Mouse (Mus musculus) small intestine, adult 2 months (tissue): ENCODE results near the gene Cabp2. TPM values are rescaled to one million over a fixed set of nuclear protein-coding genes. Genes with fewer than 3 reads are reported as not detected.
A peak's percentile ranks its signal among the peaks of the same experiment; 100 is the strongest.

Experiments used
- H3K27ac ChIP-seq: fragments of 200-500 bp; 2 replicates; pipeline ENCODE4 v1.5.1; 2012; ENCODE audit warnings: low read depth, low read length, control low read depth, inconsistent platforms; ENCODE audit not compliant: insufficient read depth
- H3K27me3 ChIP-seq: fragments of 200-500 bp; 2 replicates; pipeline ENCODE4 v1.6.1; 2012; ENCODE audit warnings: mild to moderate bottlenecking, moderate library complexity, low read length, inconsistent platforms; ENCODE audit not compliant: control insufficient read depth, insufficient read depth
- H3K36me3 ChIP-seq: fragments of 200-500 bp; 2 replicates; pipeline ENCODE4 v1.6.1; 2012; ENCODE audit warnings: mild to moderate bottlenecking, low read length, control low read depth, inconsistent platforms; ENCODE audit not compliant: control insufficient read depth, insufficient read depth
- H3K4me1 ChIP-seq: fragments of 200-500 bp; 2 replicates; pipeline ENCODE4 v1.6.1; 2012; ENCODE audit warnings: low read length, inconsistent platforms, mixed read lengths; ENCODE audit not compliant: control insufficient read depth, insufficient read depth, insufficient read length
- H3K4me3 ChIP-seq: fragments of 200-500 bp; 2 replicates; pipeline ENCODE4 v1.5.1; 2012; ENCODE audit warnings: low read depth, mild to moderate bottlenecking, control low read depth, inconsistent platforms, low read length, moderate library complexity
- CTCF ChIP-seq: fragments of 200-500 bp; IDR thresholded peaks from 2 replicates; pipeline ENCODE4 v1.5.1; 2012; ENCODE audit warnings: low read depth, mild to moderate bottlenecking, control low read depth, inconsistent platforms, low read length, moderate library complexity, mixed read lengths; ENCODE audit not compliant: insufficient replicate concordance, insufficient read length; ENCODE audit errors: extremely low read depth
- POLR2A ChIP-seq: fragments of 200-500 bp; IDR thresholded peaks from 2 replicates; pipeline ENCODE4 v1.6.1; 2012; ENCODE audit warnings: low read depth, mild to moderate bottlenecking, control low read depth, inconsistent platforms, low read length, moderate library complexity
- WGBS: fragments of 180-500 bp; shearing (Covaris S2); methylation state at CpG from one replicate; pipeline ENCODE4 v1.1.7; 2018; 5-methylcytosine and 5-hydroxymethylcytosine counted together
- polyA plus RNA-seq: library from polyadenylated mRNA; depleted of rRNA; stranded (reverse); fragments of >200 nt; gene quantifications from 2 replicates; pipeline ENCODE4 v1.2.3, GENCODE M21; 2012

Gene Cabp2
- polyA plus RNA-seq, 1 experiment, result not detected

DNA sequence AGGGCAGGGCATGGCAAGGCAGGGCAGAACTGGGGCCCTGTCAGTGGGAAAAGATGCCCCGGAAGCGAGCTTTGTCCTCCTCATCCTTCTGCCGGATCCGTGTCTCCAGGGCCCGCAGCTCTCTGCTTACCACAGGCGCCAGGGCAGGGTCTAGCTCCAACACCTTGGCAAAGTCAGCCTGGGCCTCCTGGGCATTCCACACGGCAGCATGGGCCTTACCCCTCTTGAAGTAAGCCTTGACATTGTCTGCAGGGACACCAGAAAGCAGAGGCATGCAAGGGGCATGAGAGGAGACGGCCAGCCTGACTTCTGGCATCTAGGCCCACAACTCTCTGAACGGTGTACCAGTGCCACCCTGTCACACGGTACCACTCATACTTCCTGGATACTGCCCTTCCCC, 33.2 kb downstream of the Cabp2 start:
- TF ChIP-seq CTCF (no peak), POLR2A (no peak)
- peaks cover 36% of the 10 kb centered on the region for H3K4me1 ChIP-seq
- H3K4me3 ChIP-seq, result no peak overlapping the region
- H3K27ac ChIP-seq, result peak overlapping the region; percentile 99
- 47% methylated on average over 10 of the region's 10 CpGs for WGBS
- peaks cover 45% of the 10 kb centered on the region for H3K36me3 ChIP-seq
- no peaks in the 10 kb centered on the region for H3K27me3 ChIP-seq

DNA sequence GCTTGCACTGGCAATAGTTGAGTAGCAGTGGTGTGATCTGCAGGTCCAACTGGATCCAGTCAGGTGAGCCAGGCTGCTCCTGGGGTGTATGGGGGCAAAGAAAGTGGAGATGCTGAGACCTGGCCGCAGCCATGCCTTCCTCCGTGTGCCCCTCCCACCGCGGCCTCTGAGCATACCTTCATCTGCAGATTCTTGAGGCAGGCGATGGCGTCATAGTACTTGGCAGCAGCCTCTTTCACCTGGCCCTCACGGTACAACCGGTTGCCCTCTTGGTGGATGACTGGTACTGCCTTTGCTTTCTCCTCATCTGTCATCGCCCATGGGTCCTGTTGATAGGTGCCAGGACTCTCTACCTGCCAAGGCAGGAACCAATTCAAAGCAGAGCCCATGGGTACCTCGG, 33.8 kb downstream of the Cabp2 start:
- no peak overlapping the region for H3K4me3 ChIP-seq
- peaks cover 45% of the 10 kb centered on the region for H3K36me3 ChIP-seq
- WGBS, result 91% methylated on average over 10 of the region's 10 CpGs
- no peak for TF ChIP-seq CTCF
- TF ChIP-seq POLR2A, result no peak
- H3K27me3 ChIP-seq, result no peaks in the 10 kb centered on the region
- H3K4me1 ChIP-seq, result peaks cover 38% of the 10 kb centered on the region
- H3K27ac ChIP-seq, result peak overlapping the region; percentile 99

DNA sequence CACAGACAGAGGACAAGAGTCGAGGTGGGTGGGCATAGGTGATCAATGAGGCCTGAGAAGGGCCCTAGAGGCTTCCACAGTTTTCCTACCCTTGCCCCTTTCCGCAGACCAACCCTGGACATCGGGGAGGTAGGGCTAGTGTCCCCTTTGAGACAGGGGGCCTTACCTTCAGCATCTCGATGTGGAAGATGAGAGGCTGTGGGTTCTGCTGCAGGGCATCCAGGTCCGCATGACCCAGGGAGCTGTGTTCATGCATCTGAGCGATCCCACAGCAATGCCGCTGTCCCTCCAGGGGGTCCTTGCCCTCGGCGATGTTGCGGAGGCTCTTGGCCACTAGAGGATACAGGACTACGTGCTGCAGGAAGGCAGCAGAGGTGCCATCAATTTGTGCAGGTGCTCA, 34.4 kb downstream of the Cabp2 start:
- no peak overlapping the region for H3K27ac ChIP-seq
- peaks cover 42% of the 10 kb centered on the region for H3K4me1 ChIP-seq
- no peaks in the 10 kb centered on the region for H3K27me3 ChIP-seq
- 93% methylated on average over 11 of the region's 11 CpGs for WGBS
- no peak overlapping the region for H3K4me3 ChIP-seq
- no peak for TF ChIP-seq POLR2A
- TF ChIP-seq CTCF, result no peak
- peaks cover 45% of the 10 kb centered on the region for H3K36me3 ChIP-seq

DNA sequence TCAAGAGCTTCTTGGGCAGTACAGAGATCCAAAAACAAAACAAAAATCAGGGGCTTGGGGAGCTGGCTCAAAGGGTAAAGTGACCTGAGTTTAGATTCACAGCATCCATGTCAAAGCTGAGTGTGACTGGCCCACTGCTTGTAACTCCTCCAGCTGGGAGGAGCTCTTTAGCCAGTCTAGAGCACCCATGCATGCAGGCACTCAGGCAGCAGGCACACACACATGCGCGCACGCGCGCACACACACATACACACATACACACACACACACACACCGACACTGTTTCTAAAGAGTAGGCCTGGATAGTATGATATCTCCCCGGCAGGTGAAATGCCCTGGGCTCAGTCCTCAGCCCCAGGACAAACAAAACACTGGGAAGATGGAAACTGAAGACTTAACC, 35.6 kb downstream of the Cabp2 start:
- TF ChIP-seq POLR2A (no peak), CTCF (no peak)
- Histone ChIP-seq H3K27ac (no peak overlapping the region), H3K27me3 (no peaks in the 10 kb centered on the region), H3K4me3 (no peak overlapping the region), H3K4me1 (peaks cover 44% of the 10 kb centered on the region), H3K36me3 (peaks cover 34% of the 10 kb centered on the region)
- 98% methylated on average over 7 of the region's 7 CpGs for WGBS

DNA sequence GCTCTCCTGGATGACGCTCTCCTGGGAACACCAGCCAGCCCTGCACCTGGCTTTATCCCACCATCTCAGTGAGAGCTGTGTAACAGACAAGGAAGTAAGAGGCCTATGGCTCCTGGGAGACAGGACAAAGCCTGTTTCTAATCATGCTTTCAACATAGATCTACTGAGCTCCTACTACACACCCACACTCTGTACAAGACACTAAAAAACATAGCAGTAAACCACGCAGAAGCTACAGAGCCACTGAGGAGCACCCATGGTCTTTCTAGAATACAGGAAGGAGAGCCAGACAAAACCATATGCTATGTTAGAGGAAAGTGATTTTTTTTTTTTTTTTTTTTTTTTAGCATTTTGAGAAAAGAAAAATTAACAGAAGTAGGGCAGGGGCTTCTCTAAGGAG, 37.0 kb downstream of the Cabp2 start:
- WGBS, result 94% methylated on average over 2 of the region's 2 CpGs
- Histone ChIP-seq H3K36me3 (peaks cover 27% of the 10 kb centered on the region), H3K4me3 (no peak overlapping the region), H3K4me1 (peaks cover 31% of the 10 kb centered on the region), H3K27ac (no peak overlapping the region), H3K27me3 (no peaks in the 10 kb centered on the region)
- TF ChIP-seq POLR2A, result no peak
- no peak for TF ChIP-seq CTCF

DNA sequence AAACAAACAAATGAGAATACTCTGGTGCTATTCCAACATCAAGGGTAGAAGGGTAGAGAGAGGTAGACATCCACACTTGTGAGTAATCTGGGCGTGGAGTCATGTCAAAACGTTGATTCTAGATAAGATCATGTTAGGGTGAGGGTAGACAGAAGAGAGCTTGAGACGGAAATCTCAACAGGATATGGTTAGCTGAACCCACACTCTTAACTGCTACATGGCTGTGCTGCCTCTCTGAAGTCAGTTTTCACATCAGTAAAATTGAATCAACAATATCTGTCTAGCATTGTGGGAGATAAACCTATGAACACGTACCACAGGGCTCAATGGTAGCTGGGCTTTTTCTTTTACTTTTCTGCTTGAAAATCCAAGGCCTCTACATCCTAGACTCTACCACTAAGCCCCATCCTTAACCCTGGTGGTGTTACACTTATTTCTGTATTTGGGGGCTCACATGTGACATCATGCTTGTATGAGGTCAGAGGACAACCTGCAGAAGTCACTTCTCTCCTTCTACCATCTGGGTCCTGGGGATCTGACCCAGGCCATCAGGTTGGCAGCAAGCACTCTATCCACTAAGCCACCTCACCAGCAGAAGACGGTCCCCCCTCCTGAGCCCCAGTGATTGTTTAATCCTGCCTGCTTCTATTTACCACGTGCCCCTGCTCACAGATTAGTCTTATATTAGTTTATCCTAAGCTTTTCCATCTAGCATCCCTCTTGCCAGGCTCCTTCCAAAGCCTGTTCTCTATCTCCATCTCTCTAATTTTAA, 38.5 kb downstream of the Cabp2 start:
- Histone ChIP-seq H3K4me1 (peaks cover 17% of the 10 kb centered on the region; the same call in 1 of the 2 replicates), H3K27ac (peak overlapping the region; percentile 46), H3K36me3 (peaks cover 23% of the 10 kb centered on the region), H3K4me3 (no peak overlapping the region), H3K27me3 (no peaks in the 10 kb centered on the region)
- 66% methylated on average over 6 of the region's 6 CpGs for WGBS
- TF ChIP-seq POLR2A, result no peak
- TF ChIP-seq CTCF, result no peak

DNA sequence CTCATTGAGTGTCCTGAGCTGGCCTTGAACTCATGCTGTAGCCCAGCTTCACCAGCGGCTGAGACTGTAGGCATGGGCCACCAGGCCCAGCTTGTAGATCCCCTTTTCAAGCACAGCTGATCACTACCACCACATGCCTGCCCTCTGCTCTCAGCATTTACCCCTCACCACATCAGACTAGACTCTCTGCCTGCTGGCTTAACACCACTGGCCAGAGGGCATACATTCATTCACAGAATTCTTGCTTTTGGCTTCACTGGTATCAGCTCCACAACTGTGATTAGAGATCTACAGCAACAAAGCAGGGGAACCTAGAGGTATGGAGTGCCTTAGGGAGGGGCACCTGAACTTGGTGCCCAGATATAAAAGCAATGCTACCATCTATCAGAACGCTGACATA, 39.1 kb downstream of the Cabp2 start:
- WGBS, result 91% methylated on average over 2 of the region's 2 CpGs
- Histone ChIP-seq H3K36me3 (peaks cover 18% of the 10 kb centered on the region; the same call in 1 of the 2 replicates), H3K27me3 (no peaks in the 10 kb centered on the region), H3K27ac (peak overlapping the region; percentile 46), H3K4me1 (peaks cover 12% of the 10 kb centered on the region; the same call in 1 of the 2 replicates), H3K4me3 (no peak overlapping the region)
- TF ChIP-seq POLR2A (no peak), CTCF (no peak)
